Mouse (Mus musculus): ENCODE measurements around the gene Adgb. TPM values are rescaled to one million over a fixed set of nuclear protein-coding genes. Genes with fewer than 3 reads are reported as not detected.

The Adgb gene
- polyA plus RNA-seq, 1 experiment = not detected

DNA sequence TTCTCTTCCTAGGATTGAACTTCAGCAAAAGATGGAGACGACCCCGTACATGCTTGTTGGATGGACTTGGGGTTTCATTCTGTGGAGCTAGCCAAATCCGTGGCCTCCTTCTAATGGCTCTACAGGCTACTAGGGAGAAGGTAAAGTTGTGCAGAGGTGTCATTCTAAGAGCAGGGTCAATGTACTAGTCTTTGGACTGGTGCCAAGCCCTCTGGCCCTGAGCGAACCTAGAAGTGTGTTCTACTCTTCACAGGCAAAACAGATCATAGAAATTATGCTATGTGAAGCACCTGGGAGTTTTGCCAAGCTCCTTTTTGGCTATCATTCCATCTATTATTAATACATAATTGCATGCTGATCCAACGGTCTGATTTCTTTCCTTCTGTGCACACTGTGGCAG lies 157.6 kb downstream of the Adgb start:
- no peak overlapping the region for H3K4me3 ChIP-seq (ENCODE audit: insufficient read depth, low read length)
- no peaks in the 10 kb centered on the region for H3K4me1 ChIP-seq (ENCODE audit: control insufficient read depth, insufficient read depth, low read length)
- TF ChIP-seq POLR2A (IDR thresholded peaks at IDR 0.05; ENCODE audit: low read depth, low read length) (no peak), CTCF (IDR thresholded peaks at IDR 0.05; ENCODE audit: borderline replicate concordance, insufficient read depth, low read length) (no peak)
- H3K27ac ChIP-seq (ENCODE audit: insufficient read depth, low read length) = no peak overlapping the region

DNA sequence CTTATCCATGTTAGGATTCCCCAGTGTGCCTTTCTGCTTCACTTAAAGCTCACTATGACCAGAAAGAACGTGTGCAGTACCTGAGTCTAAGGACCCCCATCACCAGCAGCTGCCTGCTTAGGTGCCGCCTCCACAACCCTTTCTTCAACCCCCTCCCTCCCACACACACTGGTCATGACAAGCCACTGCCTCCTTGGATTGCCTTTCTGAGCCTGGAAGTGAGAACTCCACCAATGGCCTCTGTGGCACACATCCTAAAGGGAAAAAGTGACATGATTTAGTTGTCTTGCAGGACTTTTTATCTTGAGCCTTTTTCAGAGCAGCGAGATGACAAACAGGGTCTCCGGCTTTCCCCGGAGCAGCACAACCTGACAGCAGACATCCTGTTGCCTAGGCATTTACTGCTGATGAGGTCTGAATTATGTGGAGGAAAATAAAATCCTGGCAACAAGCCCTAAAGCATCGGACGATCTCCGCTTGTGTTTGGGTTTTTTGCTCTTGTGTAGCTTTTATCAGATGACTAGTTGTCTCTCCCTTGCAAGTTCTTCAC lies 162.2 kb downstream of the Adgb start:
- no peak for TF ChIP-seq POLR2A (IDR thresholded peaks at IDR 0.05; ENCODE audit: low read depth, low read length)
- TF ChIP-seq CTCF (IDR thresholded peaks at IDR 0.05; ENCODE audit: borderline replicate concordance, insufficient read depth, low read length) = no peak
- Histone ChIP-seq H3K4me1 (ENCODE audit: control insufficient read depth, insufficient read depth, low read length) (no peaks in the 10 kb centered on the region), H3K27ac (ENCODE audit: insufficient read depth, low read length) (no peak overlapping the region), H3K4me3 (ENCODE audit: insufficient read depth, low read length) (no peak overlapping the region)

DNA sequence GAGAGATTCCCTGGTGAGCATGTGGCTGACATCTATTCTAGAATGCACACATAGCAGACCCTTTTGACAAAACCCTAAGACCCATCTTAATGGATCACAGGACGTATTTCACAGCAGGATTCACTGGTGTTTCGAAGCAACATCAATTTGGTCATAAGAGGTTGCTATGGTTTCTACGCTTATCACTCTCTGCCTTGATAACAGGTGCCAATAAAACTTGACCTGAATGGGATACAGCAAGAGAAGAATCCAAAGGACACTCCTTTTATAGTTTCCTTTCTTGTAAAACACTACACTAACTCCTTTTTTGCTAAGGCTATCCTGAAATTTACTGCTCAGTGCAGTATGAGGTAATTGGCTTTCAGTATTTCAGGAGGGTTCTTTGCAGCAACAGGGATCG lies 163.1 kb downstream of the Adgb start:
- Histone ChIP-seq H3K4me1 (ENCODE audit: control insufficient read depth, insufficient read depth, low read length) (no peaks in the 10 kb centered on the region), H3K27ac (ENCODE audit: insufficient read depth, low read length) (no peak overlapping the region), H3K4me3 (ENCODE audit: insufficient read depth, low read length) (no peak overlapping the region)
- TF ChIP-seq CTCF (IDR thresholded peaks at IDR 0.05; ENCODE audit: borderline replicate concordance, insufficient read depth, low read length) (no peak), POLR2A (IDR thresholded peaks at IDR 0.05; ENCODE audit: low read depth, low read length) (no peak)

DNA sequence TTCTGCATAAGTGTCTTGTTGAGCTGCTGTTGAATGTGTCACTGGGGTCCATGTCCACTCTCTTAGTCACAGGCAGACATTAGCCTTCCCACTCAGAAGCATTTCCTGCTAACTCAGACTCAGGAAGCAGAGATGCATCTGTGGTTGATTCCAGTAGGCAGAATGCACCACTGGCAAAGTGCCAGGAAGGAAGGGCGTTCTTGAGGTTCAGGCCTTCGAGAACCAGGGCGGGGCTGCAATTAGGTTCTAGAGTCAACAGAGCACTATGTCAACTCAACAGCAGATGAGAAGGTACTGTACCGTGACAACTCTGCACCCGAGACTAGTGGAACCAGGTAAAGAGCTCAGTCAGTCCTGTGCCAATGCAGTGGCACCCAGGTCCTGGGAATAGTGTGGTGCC lies 164.7 kb downstream of the Adgb start:
- TF ChIP-seq CTCF (IDR thresholded peaks at IDR 0.05; ENCODE audit: borderline replicate concordance, insufficient read depth, low read length) = no peak
- no peak for TF ChIP-seq POLR2A (IDR thresholded peaks at IDR 0.05; ENCODE audit: low read depth, low read length)
- no peaks in the 10 kb centered on the region for H3K4me1 ChIP-seq (ENCODE audit: control insufficient read depth, insufficient read depth, low read length)
- no peak overlapping the region for H3K4me3 ChIP-seq (ENCODE audit: insufficient read depth, low read length)
- no peak overlapping the region for H3K27ac ChIP-seq (ENCODE audit: insufficient read depth, low read length)

DNA sequence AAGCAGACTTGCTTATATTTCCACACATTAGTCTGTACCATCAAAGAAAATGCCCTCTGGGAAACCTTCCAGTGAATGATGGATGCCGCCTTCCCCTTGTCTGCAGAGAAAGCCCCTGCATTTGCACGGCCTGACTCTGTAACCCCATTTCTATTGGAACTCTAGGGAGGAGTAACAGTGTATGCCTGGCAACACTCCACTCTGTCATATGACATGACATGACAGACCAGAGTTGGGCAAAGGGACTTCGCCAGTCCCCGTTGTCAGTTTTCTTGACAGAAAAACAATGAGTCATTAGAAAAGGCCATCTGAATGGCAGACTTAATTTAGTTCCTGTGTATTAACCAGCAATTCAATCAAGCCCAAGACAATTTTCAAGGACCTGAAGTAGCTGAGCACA lies 167.8 kb downstream of the Adgb start:
- H3K27ac ChIP-seq (ENCODE audit: insufficient read depth, low read length) = no peak overlapping the region

DNA sequence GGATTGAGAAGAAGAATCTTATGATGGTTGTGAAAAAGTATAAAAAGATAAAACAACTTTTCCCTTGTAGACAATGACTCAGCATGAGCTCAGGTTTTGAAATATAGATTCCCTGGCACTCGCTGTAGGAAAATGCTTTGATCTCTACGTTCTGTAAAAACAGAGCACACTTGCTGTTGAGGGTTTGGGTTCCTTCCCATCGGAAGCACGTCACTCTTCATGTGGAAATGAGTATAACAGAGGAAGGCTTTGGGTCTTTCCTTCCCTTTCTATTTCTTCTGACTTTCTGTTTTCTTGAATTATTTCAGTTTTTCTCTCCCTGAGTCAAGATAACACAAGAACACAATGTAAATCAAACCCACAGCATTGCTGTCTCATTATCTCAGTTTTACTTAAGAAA lies 170.4 kb downstream of the Adgb start:
- no peak overlapping the region for H3K4me3 ChIP-seq (ENCODE audit: insufficient read depth, low read length)
- H3K4me1 ChIP-seq (ENCODE audit: control insufficient read depth, insufficient read depth, low read length) = peaks cover 10% of the 10 kb centered on the region; the same call in 1 of the 2 replicates
- H3K27ac ChIP-seq (ENCODE audit: insufficient read depth, low read length) = peak overlapping the region; percentile 66
- TF ChIP-seq CTCF (IDR thresholded peaks at IDR 0.05; ENCODE audit: borderline replicate concordance, insufficient read depth, low read length) (no peak), POLR2A (IDR thresholded peaks at IDR 0.05; ENCODE audit: low read depth, low read length) (no peak)

More for the DNA sequence above, 167.8 kb downstream of the Adgb start:
- peaks cover 10% of the 10 kb centered on the region; the same call in 1 of the 2 replicates for H3K4me1 ChIP-seq (ENCODE audit: control insufficient read depth, insufficient read depth, low read length)
- TF ChIP-seq POLR2A (IDR thresholded peaks at IDR 0.05; ENCODE audit: low read depth, low read length) = no peak
- TF ChIP-seq CTCF (IDR thresholded peaks at IDR 0.05; ENCODE audit: borderline replicate concordance, insufficient read depth, low read length) = no peak
- no peak overlapping the region for H3K4me3 ChIP-seq (ENCODE audit: insufficient read depth, low read length)

DNA sequence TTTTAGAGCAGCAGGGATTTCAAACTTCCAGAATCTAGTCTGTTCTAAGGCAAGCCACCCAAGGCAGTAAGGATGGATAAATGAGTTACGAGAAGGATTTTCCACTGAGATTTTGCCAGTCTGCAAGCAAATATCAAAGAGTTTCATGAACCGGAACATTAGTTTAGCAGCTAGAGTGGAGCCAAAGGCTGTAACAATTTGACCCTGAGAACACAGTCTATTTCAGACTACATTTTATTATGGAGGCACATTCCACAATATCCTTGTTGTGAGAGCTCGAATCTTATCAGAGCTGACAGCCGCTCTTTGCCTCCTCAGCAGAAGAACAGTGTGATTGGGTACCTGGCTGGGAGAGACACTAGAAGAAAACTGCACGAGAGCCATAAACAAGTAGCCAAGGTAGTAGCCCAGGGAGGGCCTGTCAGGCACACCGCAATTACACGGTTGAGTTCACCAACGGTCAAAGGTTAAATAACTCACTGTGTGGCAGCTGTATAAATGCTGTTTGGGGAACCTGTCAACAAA lies 171.1 kb downstream of the Adgb start:
- TF ChIP-seq POLR2A (IDR thresholded peaks at IDR 0.05; ENCODE audit: low read depth, low read length) = no peak
- H3K4me1 ChIP-seq (ENCODE audit: control insufficient read depth, insufficient read depth, low read length) = peaks cover 10% of the 10 kb centered on the region; the same call in 1 of the 2 replicates
- no peak overlapping the region for H3K4me3 ChIP-seq (ENCODE audit: insufficient read depth, low read length)

DNA sequence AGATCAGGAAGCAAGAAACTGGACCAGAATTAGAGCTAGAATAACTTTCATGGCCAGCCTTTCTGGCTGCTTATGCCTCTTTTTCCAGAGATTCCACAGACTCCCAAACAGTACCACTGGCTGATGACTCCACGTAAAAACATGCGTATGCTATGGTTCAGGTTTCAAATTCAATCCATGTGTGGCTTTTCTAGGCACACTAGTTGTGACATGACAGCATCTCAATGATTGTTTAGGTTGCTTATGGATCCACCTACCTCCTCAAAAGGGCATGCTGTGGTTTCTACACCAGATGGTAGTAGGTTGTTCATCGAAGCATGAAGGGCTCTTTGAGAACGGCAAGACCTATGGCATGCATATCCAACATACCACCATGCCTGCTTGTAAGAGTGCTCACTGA lies 172.1 kb downstream of the Adgb start:
- Histone ChIP-seq H3K4me3 (ENCODE audit: insufficient read depth, low read length) (no peak overlapping the region), H3K27ac (ENCODE audit: insufficient read depth, low read length) (peak overlapping the region; percentile 64), H3K4me1 (ENCODE audit: control insufficient read depth, insufficient read depth, low read length) (peaks cover 10% of the 10 kb centered on the region; the same call in 1 of the 2 replicates)
- no peak for TF ChIP-seq CTCF (IDR thresholded peaks at IDR 0.05; ENCODE audit: borderline replicate concordance, insufficient read depth, low read length)
- no peak for TF ChIP-seq POLR2A (IDR thresholded peaks at IDR 0.05; ENCODE audit: low read depth, low read length)

More for the DNA sequence above, 171.1 kb downstream of the Adgb start:
- peak overlapping the region; percentile 64 for H3K27ac ChIP-seq (ENCODE audit: insufficient read depth, low read length)

DNA sequence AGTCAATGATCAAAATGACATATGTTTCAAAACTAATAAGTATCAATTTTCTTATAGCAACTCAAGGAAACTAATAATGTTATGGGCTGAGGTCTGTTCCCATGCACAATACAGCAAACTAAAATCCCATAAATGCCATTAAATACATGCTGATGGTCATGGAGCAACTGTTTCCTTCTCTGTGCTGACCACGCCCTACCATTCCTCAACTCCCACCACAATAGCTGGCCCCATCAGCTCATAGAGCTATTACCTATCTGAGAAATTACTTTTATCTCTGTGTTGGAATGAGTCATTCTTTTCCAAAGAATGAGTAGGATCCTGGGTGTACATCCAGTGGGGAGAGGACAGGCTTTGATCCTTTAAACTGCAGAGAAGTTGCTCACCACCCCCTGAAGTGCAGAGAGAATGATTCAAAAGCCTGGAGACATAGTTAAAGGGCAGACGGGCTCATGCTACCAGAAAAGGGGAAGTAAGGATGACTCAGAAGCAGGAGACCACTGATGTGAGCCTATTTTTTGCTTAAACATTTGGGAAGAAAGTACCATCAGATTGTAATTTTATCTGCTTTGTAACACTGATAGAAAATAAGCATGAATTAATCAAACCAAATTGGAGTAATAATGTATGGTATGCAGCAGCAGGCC lies 184.8 kb downstream of the Adgb start:
- no peak overlapping the region for H3K27ac ChIP-seq (ENCODE audit: insufficient read depth, low read length)
- H3K4me3 ChIP-seq (ENCODE audit: insufficient read depth, low read length) = no peak overlapping the region
- TF ChIP-seq CTCF (IDR thresholded peaks at IDR 0.05; ENCODE audit: borderline replicate concordance, insufficient read depth, low read length) (no peak), POLR2A (IDR thresholded peaks at IDR 0.05; ENCODE audit: low read depth, low read length) (no peak)
- H3K4me1 ChIP-seq (ENCODE audit: control insufficient read depth, insufficient read depth, low read length) = no peaks in the 10 kb centered on the region; the same call in 1 of the 2 replicates

Other genes with a start within 250 kb of the Adgb start
- gene Rab32, start 85.9 kb upstream of the Adgb start, polyA plus RNA-seq (2011; ENCODE audit: insufficient read length, low read depth, missing spikeins) = 15.8 and 21.0 TPM in 2 replicates
- not detected in 2 replicates for gene Gm10944, start 209.0 kb upstream of the Adgb start, polyA plus RNA-seq (2011; ENCODE audit: insufficient read length, low read depth, missing spikeins)